ENCODE assay signal across 23 mouse cellular contexts in the genomic region with DNA sequence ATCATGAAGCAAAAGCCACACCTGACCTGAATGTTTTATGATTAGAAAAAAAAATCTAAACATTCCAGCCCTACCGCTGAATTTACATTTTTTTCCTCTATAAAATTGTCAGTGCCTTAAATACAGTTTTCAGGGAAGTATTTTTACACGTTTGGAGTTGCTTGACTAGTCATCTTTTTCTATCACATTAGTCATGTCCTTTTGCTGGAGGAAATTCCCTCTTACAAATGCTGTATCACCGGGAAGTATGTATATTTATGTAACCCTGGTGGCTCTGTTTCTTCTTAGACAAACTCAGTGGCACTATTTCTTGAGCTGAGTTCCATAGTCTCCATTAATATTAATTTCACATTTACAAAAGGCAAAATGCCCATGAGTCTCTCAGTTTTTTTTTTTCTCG.
"Had no signal": no experiment of that assay in that cellular context is flagged by ENCODE, and none has a peak within 500 bp of the region (broad histone marks: within the 10 kb centered on the region; RNA-seq: fewer than 3 reads in every experiment).

No protein-coding gene starts in this region.

- H3K4me2 ChIP-seq: heart, embryonic 12.5 days; hindbrain, embryonic 12.5 days; hindbrain, embryonic 14.5 days; intestine, embryonic 15.5 days; limb, embryonic 12.5 days; liver, embryonic 12.5 days had no signal

- H3K27me3 ChIP-seq: heart, embryonic 12.5 days; hindbrain, embryonic 12.5 days; intestine, embryonic 15.5 days; limb, embryonic 12.5 days; liver, embryonic 12.5 days had no signal

- H3K27ac ChIP-seq: gastrocnemius, adult 2 months; heart, embryonic 10.5 days; hindbrain, embryonic 10.5 days; hindbrain, embryonic 12.5 days; hindbrain, embryonic 14.5 days; intestine, embryonic 15.5 days; layer of hippocampus, adult 2 months; left cerebral cortex, adult 2 months; limb, embryonic 10.5 days; limb, embryonic 12.5 days; liver, embryonic 12.5 days; liver, embryonic 14.5 days had no signal

- DNase-seq: gastrocnemius, adult 2 months; gastrocnemius, postnatal 10 days; gastrocnemius, postnatal 25 days; heart, adult 18-20 months; heart, postnatal 10 days; heart, postnatal 4 days; kidney, adult 18-20 months; kidney, adult 8-10 months; kidney, postnatal 10 days; kidney, postnatal 25 days; kidney, postnatal 4 days had no signal

- H3K9ac ChIP-seq: heart, embryonic 12.5 days; hindbrain, embryonic 12.5 days; hindbrain, embryonic 14.5 days; intestine, embryonic 15.5 days; limb, embryonic 12.5 days; liver, embryonic 12.5 days; liver, embryonic 14.5 days had no signal

- H3K4me3 ChIP-seq: gastrocnemius, adult 2 months; heart, embryonic 10.5 days; heart, embryonic 12.5 days; hindbrain, embryonic 10.5 days; hindbrain, embryonic 12.5 days; intestine, embryonic 15.5 days; layer of hippocampus, adult 2 months; left cerebral cortex, adult 2 months; limb, embryonic 10.5 days; limb, embryonic 12.5 days; liver, embryonic 12.5 days had no signal

- H3K4me1 ChIP-seq: heart, embryonic 10.5 days; heart, embryonic 12.5 days; hindbrain, embryonic 10.5 days; hindbrain, embryonic 12.5 days; intestine, embryonic 15.5 days; limb, embryonic 10.5 days; limb, embryonic 12.5 days; liver, embryonic 12.5 days had no signal

- H3K36me3 ChIP-seq: heart, embryonic 10.5 days; heart, embryonic 12.5 days; hindbrain, embryonic 10.5 days; hindbrain, embryonic 12.5 days; intestine, embryonic 15.5 days; limb, embryonic 10.5 days; limb, embryonic 12.5 days; liver, embryonic 12.5 days had no signal

- H3K9me3 ChIP-seq: heart, embryonic 10.5 days; heart, embryonic 12.5 days; hindbrain, embryonic 10.5 days; hindbrain, embryonic 12.5 days; intestine, embryonic 15.5 days; limb, embryonic 10.5 days; limb, embryonic 12.5 days; liver, embryonic 12.5 days had no signal
